Mouse (Mus musculus) kidney, postnatal 14 days (tissue): ENCODE measurements around the gene Ube4b.
A peak's percentile ranks its signal among the peaks of the same experiment; 100 is the strongest.
"Not testable (repeated sequence)": the region's sequence is repeated elsewhere in the genome, so short reads cannot be mapped to it uniquely, and the experiment has no call there.

Experiments
- DNase-seq: peaks from one replicate; pipeline ENCODE4 v3.0.0; 2022; ENCODE audit warnings: mixed read lengths

Ube4b gene

GRCm38 (mm10) chr4:149426325-149427199 lies at the start of gene Ube4b:
Ube4b (minus strand) TSS chr4:149426749.
- peak; percentile 99 for DNase-seq

- no peak for DNase-seq
These were observed 48.5 kb upstream of the Ube4b start for GRCm38 (mm10) chr4:149475096-149475495.

- DNase-seq = no peak
These were observed 43.0 kb upstream of the Ube4b start for GRCm38 (mm10) chr4:149469557-149469956.

GRCm38 (mm10) chr4:149463435-149463950 lies 36.9 kb upstream of the Ube4b start:
- DNase-seq = no peak

- no peak for DNase-seq
These were observed 35.9 kb upstream of the Ube4b start for GRCm38 (mm10) chr4:149462305-149462971.

- DNase-seq = peak; percentile 34
These were observed 35.2 kb upstream of the Ube4b start for GRCm38 (mm10) chr4:149461579-149462304.

- not testable (repeated sequence) for DNase-seq
These were observed 33.9 kb upstream of the Ube4b start for GRCm38 (mm10) chr4:149460475-149460874.

GRCm38 (mm10) chr4:149459425-149459824 lies 32.9 kb upstream of the Ube4b start:
- no peak for DNase-seq

GRCm38 (mm10) chr4:149458526-149458925 lies 32.0 kb upstream of the Ube4b start:
- no peak for DNase-seq

- peak; percentile 80 for DNase-seq
These were observed 31.4 kb upstream of the Ube4b start for GRCm38 (mm10) chr4:149457831-149458430.

- DNase-seq = not testable (repeated sequence)
These were observed 30.6 kb upstream of the Ube4b start for GRCm38 (mm10) chr4:149457163-149457562.

- no peak for DNase-seq
These were observed 28.3 kb upstream of the Ube4b start, which contains the start of gene Rbp7 for GRCm38 (mm10) chr4:149454879-149455278. Rbp7 (minus strand) TSS chr4:149454978.

- DNase-seq = no peak
These were observed 27.7 kb upstream of the Ube4b start for GRCm38 (mm10) chr4:149454263-149454662.

GRCm38 (mm10) chr4:149453656-149454055 lies 27.1 kb upstream of the Ube4b start:
- peak; percentile 28 for DNase-seq

- no peak for DNase-seq
These were observed 24.1 kb upstream of the Ube4b start for GRCm38 (mm10) chr4:149450636-149451035.

GRCm38 (mm10) chr4:149446309-149446708 lies 19.8 kb upstream of the Ube4b start:
- DNase-seq = no peak

- peak; percentile 58 for DNase-seq
These were observed 19.3 kb upstream of the Ube4b start for GRCm38 (mm10) chr4:149445868-149446267.

GRCm38 (mm10) chr4:149444964-149445701 lies 18.6 kb upstream of the Ube4b start:
- peak; percentile 94 for DNase-seq

- no peak for DNase-seq
These were observed 17.9 kb upstream of the Ube4b start for GRCm38 (mm10) chr4:149444465-149444864.

GRCm38 (mm10) chr4:149442436-149442835 lies 15.9 kb upstream of the Ube4b start:
- DNase-seq = no peak

GRCm38 (mm10) chr4:149440576-149440975 lies 14.0 kb upstream of the Ube4b start:
- peak; percentile 23 for DNase-seq

GRCm38 (mm10) chr4:149431887-149432286 lies 5.3 kb upstream of the Ube4b start:
- DNase-seq = not testable (repeated sequence)
